ENCODE assay signal across 8 mouse cellular contexts in the genomic region with DNA sequence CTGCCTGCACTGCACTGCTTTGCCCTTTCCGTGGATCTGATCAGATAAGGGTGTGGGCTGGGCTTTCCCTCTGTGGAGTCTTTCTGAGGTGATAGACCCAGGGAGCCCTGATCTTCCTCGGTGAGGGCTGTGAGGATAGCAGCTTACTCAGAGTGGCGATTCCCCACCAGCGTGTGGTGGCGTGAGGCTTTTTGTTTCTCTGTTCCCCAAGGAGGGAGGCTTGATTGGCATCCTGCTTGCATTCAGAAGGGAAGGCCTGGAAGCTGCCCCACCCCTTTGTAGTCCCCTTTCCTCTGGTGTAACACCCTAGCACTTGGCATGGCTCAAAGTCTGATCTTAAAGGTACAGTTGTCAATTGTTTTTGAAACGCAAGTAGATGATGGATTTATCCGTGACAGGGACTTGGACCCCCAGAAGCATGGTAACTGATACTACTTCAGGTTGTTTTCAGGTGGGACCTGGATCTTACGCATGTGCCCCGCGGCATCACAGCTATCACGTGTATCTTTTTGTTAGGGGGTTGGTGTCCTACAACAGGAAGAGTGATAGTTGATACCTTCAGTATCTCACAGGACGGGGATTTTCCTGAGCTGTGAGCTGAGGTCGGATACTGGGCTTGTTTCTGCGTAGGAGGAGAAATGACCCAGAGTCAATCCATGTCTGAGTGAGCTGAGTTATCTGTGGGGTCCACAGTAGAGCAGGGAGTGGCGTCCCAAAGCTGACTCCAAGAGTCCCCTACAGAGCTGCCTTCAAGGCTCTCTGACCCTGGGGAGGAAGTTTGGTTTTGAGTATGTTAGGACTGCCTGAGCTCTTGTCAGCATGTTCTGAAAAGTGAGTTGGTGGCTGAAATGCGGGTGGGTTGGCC. TPM values are rescaled to one million over a fixed set of nuclear protein-coding genes. Genes with fewer than 3 reads are reported as not detected.
DNase-seq lines count a peak whose midpoint lies in the region; ATAC-seq lines count a peak whose summit lies in the region.
"Had no signal": no experiment of that assay in that cellular context is flagged by ENCODE, and none has a peak within 500 bp of the region (broad histone marks: within the 10 kb centered on the region; RNA-seq: fewer than 3 reads in every experiment).

No protein-coding gene starts in this region.

- 46% methylated on average over 16 of the region's 16 CpGs for WGBS in embryonic facial prominence, embryonic 14.5 days

- peaks cover 33% of the 10 kb centered on the region for H3K4me1 ChIP-seq in embryonic facial prominence, embryonic 14.5 days (ENCODE audit: control insufficient read depth, insufficient read depth, low read length)

- peak overlapping the region; percentile 74; the same call in 1 of the 2 replicates for H3K27ac ChIP-seq in embryonic facial prominence, embryonic 14.5 days (replicated peaks; ENCODE audit: low read depth, low read length)
- H3K27ac ChIP-seq: neural tube, embryonic 13.5 days had no signal

- 0 out of 2 replicates have a peak, but pooled peaks have one; percentile 5 for ATAC-seq in embryonic facial prominence, embryonic 14.5 days (ENCODE audit: low read depth)

- intact Hi-C loops in heart, postnatal 14 days (cut with DNase I) = loop anchor here (2.0 kb wide), 1 partner anchor 36 kb away; the partner anchor contains the start of gene Synj2

- H3K36me3 ChIP-seq in embryonic facial prominence, embryonic 14.5 days (ENCODE audit: control insufficient read depth, insufficient read depth, low read length) = no peaks in the 10 kb centered on the region
- H3K36me3 ChIP-seq: neural tube, embryonic 13.5 days had no signal

- peak; percentile 63 for DNase-seq in urinary bladder, postnatal 14 days (ENCODE audit: low spot score)
- no peak for DNase-seq in urinary bladder, adult 18-20 months (ENCODE audit: low spot score in 2 of 2)
- DNase-seq in embryonic facial prominence, embryonic 14.5 days (ENCODE audit: low spot score) = no peak
- peak; percentile 53 to 67 for DNase-seq in heart, postnatal 14 days
- peak; percentile 75 to 76 for DNase-seq in lung, postnatal 4 days
- DNase-seq in spleen, postnatal 14 days (ENCODE audit: low spot score in 2 of 2) = no peak
- no peak for DNase-seq in c-Kit-positive CD71-positive TER-119-positive erythroid progenitor cells, embryonic 14.5 days (ENCODE audit: low spot score)

- H3K9me3 ChIP-seq in embryonic facial prominence, embryonic 14.5 days (ENCODE audit: control insufficient read depth, low read length) = no peaks in the 10 kb centered on the region
- H3K9me3 ChIP-seq: neural tube, embryonic 13.5 days had no signal

- H3K4me2 ChIP-seq in embryonic facial prominence, embryonic 14.5 days (ENCODE audit: low read depth, low read length) = peak overlapping the region; percentile 35
- H3K4me2 ChIP-seq: neural tube, embryonic 13.5 days had no signal

- H3K9ac ChIP-seq in embryonic facial prominence, embryonic 14.5 days (ENCODE audit: low read depth, low read length) = no peak overlapping the region
- H3K9ac ChIP-seq: neural tube, embryonic 13.5 days had no signal

- H3K27me3 ChIP-seq in embryonic facial prominence, embryonic 14.5 days (replicated peaks; ENCODE audit: control insufficient read depth, insufficient read depth, low read length) = no peaks in the 10 kb centered on the region
- H3K27me3 ChIP-seq: neural tube, embryonic 13.5 days had no signal

- no peak overlapping the region for H3K4me3 ChIP-seq in embryonic facial prominence, embryonic 14.5 days (ENCODE audit: low read depth, low read length)
- H3K4me3 ChIP-seq: neural tube, embryonic 13.5 days had no signal

RNA-seq across cellular contexts. Expression of gene Synj2, which starts 36.2 kb away (rescaled TPM):
- polyA plus RNA-seq in embryonic facial prominence, embryonic 14.5 days (2014; fragmentation: Nextera tagmentation; extraction: Ambion mirVana) = 4.3 and 4.7 TPM in 2 replicates
- total RNA-seq in heart, postnatal 14 days (2021) = 10 to 100 TPM; 30.7 to 32.1 TPM

Comparison
In these comparisons a context has a peak if more than half of its experiments do, and no peak if none do; other contexts are left out.
1. DNase-seq: peak in urinary bladder, postnatal 14 days (single experiment), heart, postnatal 14 days (2 of 2) and lung, postnatal 4 days (2 of 2); none in urinary bladder, adult 18-20 months (0 of 2), embryonic facial prominence, embryonic 14.5 days (single experiment), spleen, postnatal 14 days (0 of 2) and c-Kit-positive CD71-positive TER-119-positive erythroid progenitor cells, embryonic 14.5 days (single experiment).